Mouse (Mus musculus) forebrain, embryonic 14.5 days (tissue): Measurements from ENCODE around the gene Gak. TPM values are rescaled to one million over a fixed set of nuclear protein-coding genes. Genes with fewer than 3 reads are reported as not detected.

ENCODE experiments used
- ATAC-seq: fragments of 200-750 bp; cut with Nextera tagmentation; 2 replicates; pipeline ENCODE4 v1.8.0; 2017; ENCODE audit warnings: mild to moderate bottlenecking, moderate library complexity
- DNase-seq: peaks from one replicate; pipeline ENCODE4 v3.0.0-alpha.2; 2015; ENCODE audit warnings: low spot score
- H3K27ac ChIP-seq: fragments of 300-500 bp; sonication (generic); 2 replicates; pipeline ENCODE4 v1.5.1; 2014; ENCODE audit warnings: low read depth, mild to moderate bottlenecking, control low read depth, low read length, moderate library complexity
- H3K27me3 ChIP-seq: fragments of 300-500 bp; sonication (generic); replicated peaks from 2 replicates; pipeline ENCODE4 v1.6.1; 2014; ENCODE audit warnings: low read length, control low read depth, mixed read lengths; ENCODE audit not compliant: control insufficient read depth, insufficient read depth
- H3K36me3 ChIP-seq: fragments of 300-500 bp; sonication (generic); 2 replicates; pipeline ENCODE4 v1.6.1; 2014; ENCODE audit warnings: low read length, control low read depth; ENCODE audit not compliant: control insufficient read depth, insufficient read depth
- H3K4me1 ChIP-seq: fragments of 300-500 bp; sonication (generic); 2 replicates; pipeline ENCODE4 v1.6.1; 2014; ENCODE audit warnings: antibody characterized with exemption, low read length, control low read depth; ENCODE audit not compliant: control insufficient read depth, insufficient read depth
- H3K4me2 ChIP-seq: fragments of 300-500 bp; sonication (generic); 2 replicates; pipeline ENCODE4 v1.6.1; 2014; ENCODE audit warnings: mild to moderate bottlenecking, control low read depth, low read length
- H3K4me3 ChIP-seq: fragments of 300-500 bp; sonication (generic); 2 replicates; pipeline ENCODE4 v1.5.1; 2014; ENCODE audit warnings: low read depth, low read length, control low read depth
- H3K9ac ChIP-seq: fragments of 300-500 bp; sonication (generic); 2 replicates; pipeline ENCODE4 v1.6.1; 2014; ENCODE audit warnings: mild to moderate bottlenecking, low read length, control low read depth, moderate library complexity
- H3K9me3 ChIP-seq: fragments of 300-500 bp; sonication (generic); replicated peaks from 2 replicates; pipeline ENCODE4 v1.6.1; 2016; ENCODE audit warnings: low read length, control low read depth, mixed read lengths; ENCODE audit not compliant: control insufficient read depth
- WGBS: fragments of 180-500 bp; shearing (Covaris S2); extraction: QIAGEN DNeasy Blood & Tissue Kit; methylation state at CpG from one replicate; pipeline ENCODE4 v1.1.7; 2014; 5-methylcytosine and 5-hydroxymethylcytosine counted together
- polyA plus RNA-seq: library from polyadenylated mRNA; unstranded; fragments of >200 nt; fragmentation: Nextera tagmentation; extraction: Ambion mirVana; gene quantifications from 2 replicates; pipeline ENCODE4 v1.2.1, GENCODE M21; 2014

The Gak gene
- polyA plus RNA-seq, 1 experiment from 2014 or later: 45.5 TPM

DNA sequence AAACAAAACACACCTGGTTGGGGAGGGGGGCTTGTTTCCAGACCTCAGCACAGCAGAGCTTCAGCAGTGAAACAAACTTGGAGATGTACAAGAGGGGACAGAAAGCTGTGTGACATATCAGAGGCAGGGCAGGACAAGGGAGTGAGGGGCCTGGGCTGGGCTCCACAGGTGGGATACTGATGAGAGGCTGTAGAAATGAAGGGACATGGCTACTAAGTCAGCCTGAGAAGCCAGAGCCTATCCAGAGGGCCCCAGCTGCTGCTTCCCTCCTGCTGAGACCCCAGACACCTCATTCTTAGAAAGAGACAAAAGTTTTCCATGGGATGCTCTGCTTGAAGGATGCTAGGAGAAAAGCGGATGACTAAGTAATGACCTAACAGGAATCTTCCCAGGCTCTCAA lies 29.1 kb upstream of the Gak start:
- H3K27me3 ChIP-seq: no peaks in the 10 kb centered on the region
- no peak overlapping the region for H3K9ac ChIP-seq
- H3K36me3 ChIP-seq: peaks cover 37% of the 10 kb centered on the region
- H3K4me1 ChIP-seq: peaks cover 9% of the 10 kb centered on the region
- no peak for ATAC-seq
- H3K4me3 ChIP-seq: no peak overlapping the region
- no peak for DNase-seq
- H3K9me3 ChIP-seq: no peaks in the 10 kb centered on the region
- no peak overlapping the region for H3K27ac ChIP-seq
- 89% methylated on average over 1 of the region's 1 CpGs for WGBS
- H3K4me2 ChIP-seq: no peak overlapping the region

DNA sequence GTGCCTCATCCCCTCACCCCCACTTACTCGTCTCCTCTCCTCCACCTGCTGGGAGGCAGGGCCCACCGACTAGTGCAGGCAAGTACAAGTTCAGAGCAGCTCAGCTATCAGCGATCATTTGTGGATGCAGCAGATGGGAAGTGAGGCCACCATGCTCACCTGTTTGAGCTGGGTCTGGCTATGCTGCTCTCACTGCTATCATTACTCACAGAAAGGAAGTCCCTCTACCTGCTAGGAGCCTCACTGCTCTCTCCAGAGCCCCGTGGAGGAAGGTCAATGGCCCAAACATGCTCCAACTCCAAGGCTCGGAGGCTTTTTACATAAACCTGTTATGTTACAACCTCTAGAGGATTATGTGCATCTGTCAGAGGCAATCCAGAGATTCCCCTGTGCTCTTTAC lies 27.9 kb upstream of the Gak start:
- no peak for ATAC-seq
- Histone ChIP-seq H3K4me1 (peaks cover 9% of the 10 kb centered on the region), H3K4me2 (no peak overlapping the region), H3K9me3 (no peaks in the 10 kb centered on the region), H3K27ac (no peak overlapping the region), H3K27me3 (no peaks in the 10 kb centered on the region), H3K9ac (no peak overlapping the region), H3K4me3 (no peak overlapping the region), H3K36me3 (peaks cover 49% of the 10 kb centered on the region)
- DNase-seq: no peak
- WGBS: 85% methylated on average over 5 of the region's 5 CpGs

DNA sequence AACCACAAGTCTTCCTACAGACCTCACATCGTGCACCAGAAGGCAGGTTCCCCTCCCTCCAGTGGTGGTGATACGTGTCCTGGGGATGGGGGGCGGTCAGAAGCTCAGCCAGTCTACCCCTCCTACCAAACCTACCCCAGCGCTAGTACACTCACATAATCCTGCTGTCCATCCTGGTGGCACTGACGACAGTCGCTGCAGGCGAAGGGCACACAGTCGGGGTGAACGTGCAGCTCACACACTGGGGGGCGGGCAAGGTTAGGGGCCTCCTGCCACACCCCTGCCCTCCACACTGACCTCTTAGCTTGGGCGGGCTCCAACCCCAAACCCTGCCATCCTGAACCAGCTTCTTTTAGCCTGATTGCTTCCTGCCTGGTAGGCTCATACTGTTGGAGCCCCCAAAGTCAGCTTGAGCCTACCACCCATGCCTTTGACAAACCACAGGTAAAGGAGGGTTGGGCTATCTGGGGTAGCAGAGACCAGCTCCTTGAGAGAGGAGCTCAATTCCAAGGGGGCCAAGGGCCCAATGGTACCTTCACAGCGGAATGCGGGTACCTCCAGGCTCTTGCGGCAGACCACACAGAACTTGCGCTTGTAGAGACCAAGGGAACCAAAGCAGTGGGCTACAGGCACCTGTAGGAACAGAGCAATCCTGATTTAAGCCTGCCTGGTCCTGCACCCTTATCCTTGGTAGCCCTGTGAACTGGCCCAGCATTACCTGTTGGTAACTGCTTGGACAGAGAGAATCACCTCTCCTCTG lies 26.5 kb upstream of the Gak start:
- ATAC-seq (no peak), DNase-seq (no peak)
- no peak overlapping the region for H3K27ac ChIP-seq
- no peak overlapping the region for H3K9ac ChIP-seq
- peaks cover 53% of the 10 kb centered on the region for H3K36me3 ChIP-seq
- peaks cover 9% of the 10 kb centered on the region for H3K4me1 ChIP-seq
- no peaks in the 10 kb centered on the region for H3K9me3 ChIP-seq
- no peaks in the 10 kb centered on the region for H3K27me3 ChIP-seq
- WGBS: 95% methylated on average over 15 of the region's 15 CpGs
- H3K4me3 ChIP-seq: no peak overlapping the region
- no peak overlapping the region for H3K4me2 ChIP-seq

DNA sequence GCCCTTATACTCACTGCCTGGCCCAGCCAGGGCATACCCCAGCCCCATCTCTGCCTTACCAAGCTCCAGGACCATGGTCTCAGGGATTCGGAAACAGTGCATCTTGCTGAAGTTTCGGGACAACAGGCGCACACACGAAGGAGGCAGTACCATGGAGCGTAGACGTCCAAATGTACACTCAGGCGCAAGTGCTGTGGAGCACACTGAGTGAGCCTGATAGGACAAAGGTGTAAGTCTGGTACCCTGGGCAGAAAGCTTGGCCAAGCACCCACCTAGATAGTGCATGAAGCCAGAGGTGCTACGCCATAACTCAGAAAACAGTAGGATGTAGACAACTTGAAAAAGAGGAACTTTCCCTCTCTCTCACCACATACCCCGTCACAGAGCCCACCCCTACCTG lies 25.8 kb upstream of the Gak start:
- WGBS: 97% methylated on average over 9 of the region's 9 CpGs
- no peak overlapping the region for H3K9ac ChIP-seq
- peaks cover 56% of the 10 kb centered on the region for H3K36me3 ChIP-seq
- no peaks in the 10 kb centered on the region for H3K9me3 ChIP-seq
- ATAC-seq: no peak
- H3K4me1 ChIP-seq: peaks cover 9% of the 10 kb centered on the region
- H3K4me3 ChIP-seq: no peak overlapping the region
- H3K4me2 ChIP-seq: no peak overlapping the region
- H3K27me3 ChIP-seq: no peaks in the 10 kb centered on the region
- no peak for DNase-seq
- no peak overlapping the region for H3K27ac ChIP-seq

DNA sequence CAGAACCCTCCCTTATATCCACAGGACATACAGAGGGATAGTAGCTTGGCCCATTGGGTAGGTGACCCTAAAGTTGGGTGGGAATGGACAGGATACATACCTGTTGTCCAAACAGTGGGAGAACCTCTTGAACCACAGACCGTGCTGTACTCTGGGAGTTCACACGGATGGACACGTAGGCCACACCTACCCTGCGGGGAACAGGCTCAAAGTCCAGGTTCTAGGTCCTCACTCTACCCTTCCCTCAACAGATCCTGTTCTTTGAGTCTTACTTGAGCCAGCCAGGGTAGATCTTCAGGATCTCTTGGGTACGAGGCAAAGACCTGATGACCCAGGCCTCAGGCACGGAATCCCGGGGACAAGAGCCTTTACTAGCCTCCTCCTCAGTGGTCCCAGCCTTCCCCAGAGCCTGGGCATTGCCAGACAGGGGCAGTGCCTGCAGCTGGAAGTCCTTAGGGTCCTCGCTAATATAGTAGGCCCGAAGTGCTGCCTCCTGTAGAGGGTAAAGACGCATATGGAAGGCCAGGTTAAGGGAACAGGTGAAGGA lies 25.0 kb upstream of the Gak start:
- Histone ChIP-seq H3K36me3 (peaks cover 65% of the 10 kb centered on the region), H3K27me3 (no peaks in the 10 kb centered on the region), H3K9ac (no peak overlapping the region), H3K9me3 (no peaks in the 10 kb centered on the region), H3K4me1 (peaks cover 4% of the 10 kb centered on the region), H3K4me3 (no peak overlapping the region), H3K27ac (no peak overlapping the region), H3K4me2 (no peak overlapping the region)
- WGBS: 97% methylated on average over 10 of the region's 10 CpGs
- DNase-seq: no peak
- no peak for ATAC-seq

DNA sequence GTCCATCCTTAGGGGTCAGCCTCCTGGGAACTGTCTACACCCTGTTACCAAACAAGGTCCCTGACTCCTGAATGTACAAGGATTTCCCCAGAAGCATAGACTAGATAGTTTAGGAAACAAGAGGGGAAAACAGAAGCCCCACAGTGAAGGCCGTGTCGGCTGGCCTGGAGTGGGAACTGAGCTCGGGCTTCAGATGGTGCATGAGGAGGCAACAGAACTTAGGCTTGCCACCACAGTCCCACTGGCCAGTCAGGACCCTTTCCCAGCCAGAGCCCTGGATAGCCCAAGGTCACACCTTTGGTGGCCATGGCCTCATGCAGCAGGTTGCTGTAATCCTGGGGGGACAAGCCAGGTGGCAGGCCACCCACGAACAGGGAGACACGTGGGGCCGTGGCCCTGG lies 23.8 kb upstream of the Gak start:
- peaks cover 77% of the 10 kb centered on the region for H3K36me3 ChIP-seq
- H3K4me2 ChIP-seq: no peak overlapping the region
- 86% methylated on average over 6 of the region's 6 CpGs for WGBS
- ATAC-seq (no peak), DNase-seq (no peak)
- no peaks in the 10 kb centered on the region for H3K27me3 ChIP-seq
- H3K9ac ChIP-seq: no peak overlapping the region
- H3K9me3 ChIP-seq: no peaks in the 10 kb centered on the region
- no peaks in the 10 kb centered on the region for H3K4me1 ChIP-seq
- H3K27ac ChIP-seq: no peak overlapping the region
- no peak overlapping the region for H3K4me3 ChIP-seq

DNA sequence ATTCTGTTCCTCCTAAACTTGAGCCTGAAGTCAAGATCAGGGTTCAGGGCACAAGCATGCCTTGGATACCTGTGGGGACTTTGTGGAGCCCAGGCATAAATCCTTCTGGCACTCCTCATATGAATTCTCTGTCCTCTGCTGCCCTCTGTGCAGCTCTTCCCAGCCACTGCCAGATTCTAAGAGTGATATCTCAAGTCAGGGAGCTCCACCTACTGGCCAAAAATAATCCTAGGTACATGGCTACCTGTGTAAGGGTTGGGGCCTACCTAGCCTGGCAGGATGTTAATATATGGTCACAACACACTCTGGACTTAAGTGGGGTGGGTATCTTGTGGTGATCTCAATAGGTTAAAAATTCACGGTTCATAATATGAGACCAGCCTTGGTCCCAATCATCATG lies 22.3 kb upstream of the Gak start:
- Histone ChIP-seq H3K36me3 (peaks cover 75% of the 10 kb centered on the region), H3K27ac (no peak overlapping the region), H3K9me3 (no peaks in the 10 kb centered on the region), H3K27me3 (no peaks in the 10 kb centered on the region), H3K4me1 (no peaks in the 10 kb centered on the region), H3K4me3 (no peak overlapping the region), H3K9ac (no peak overlapping the region), H3K4me2 (no peak overlapping the region)
- 67% methylated on average over 1 of the region's 1 CpGs for WGBS
- peak; percentile 64 for ATAC-seq
- DNase-seq: peak; percentile 77

DNA sequence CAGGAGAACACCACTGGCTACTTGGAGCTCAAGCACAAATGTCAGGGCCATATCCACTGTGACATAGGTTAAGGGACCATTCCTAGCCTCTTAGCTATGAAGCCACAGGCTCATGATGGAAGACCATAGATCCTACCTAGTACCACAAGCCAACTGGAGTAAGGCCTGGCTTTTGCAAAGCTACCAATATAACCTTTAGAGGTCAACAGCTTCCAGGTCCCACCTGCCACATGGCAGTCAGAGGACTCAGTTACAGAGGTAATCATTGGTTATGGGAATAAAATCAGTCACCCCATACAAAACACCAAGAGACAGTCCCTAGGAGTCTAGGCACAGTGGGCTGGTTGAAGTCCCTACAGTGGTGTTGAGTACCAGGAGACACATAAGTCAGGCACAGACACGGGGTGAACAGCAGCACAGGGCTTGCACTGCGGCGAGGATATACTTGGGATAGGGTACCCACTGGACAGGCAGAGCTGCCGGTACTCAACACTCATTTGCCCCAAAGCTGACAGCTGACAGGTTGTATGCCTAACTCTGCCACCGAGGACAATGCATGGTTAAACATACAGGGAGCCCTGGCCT lies 21.7 kb upstream of the Gak start:
- H3K36me3 ChIP-seq: peaks cover 80% of the 10 kb centered on the region
- no peak overlapping the region for H3K4me3 ChIP-seq
- ATAC-seq: no peak
- H3K4me2 ChIP-seq: no peak overlapping the region
- H3K4me1 ChIP-seq: no peaks in the 10 kb centered on the region
- H3K27ac ChIP-seq: no peak overlapping the region
- DNase-seq: no peak
- no peaks in the 10 kb centered on the region for H3K27me3 ChIP-seq
- WGBS: 86% methylated on average over 5 of the region's 5 CpGs
- H3K9ac ChIP-seq: no peak overlapping the region
- no peaks in the 10 kb centered on the region for H3K9me3 ChIP-seq

DNA sequence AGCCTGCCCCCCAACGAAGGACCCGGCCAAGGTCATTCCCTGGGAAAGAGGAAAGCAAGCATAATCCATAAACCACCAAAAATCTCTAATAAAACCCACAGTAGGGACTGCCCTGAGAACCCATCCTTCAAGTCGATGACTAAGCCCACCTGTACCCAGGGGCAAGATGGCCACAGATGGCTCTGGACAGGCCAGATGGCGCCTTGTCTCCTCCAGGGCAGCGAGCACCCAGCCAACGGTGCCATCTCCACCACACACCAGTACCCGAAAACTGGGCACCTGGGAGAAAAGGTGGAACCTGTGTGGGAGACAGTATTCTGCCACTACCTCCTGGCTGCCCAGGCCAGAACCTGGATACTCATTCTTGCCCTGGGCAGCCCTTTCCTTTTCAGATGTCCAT lies 20.8 kb upstream of the Gak start:
- ATAC-seq (no peak), DNase-seq (no peak)
- Histone ChIP-seq H3K9me3 (no peaks in the 10 kb centered on the region), H3K36me3 (peaks cover 81% of the 10 kb centered on the region), H3K9ac (no peak overlapping the region), H3K4me1 (no peaks in the 10 kb centered on the region), H3K27me3 (no peaks in the 10 kb centered on the region), H3K4me3 (no peak overlapping the region), H3K4me2 (no peak overlapping the region), H3K27ac (no peak overlapping the region)
- 90% methylated on average over 7 of the region's 7 CpGs for WGBS
